Mouse (Mus musculus) right cerebral cortex, postnatal 25 days (tissue): ENCODE data around the gene Snrpa.

Experiments used
- DNase-seq: peaks from one replicate; pipeline ENCODE4 v3.0.0; 2022

Gene Snrpa

GRCm38 (mm10) chr7:27165696-27166095 is 30.4 kb downstream of the Snrpa start:
- DNase-seq = no peak

GRCm38 (mm10) chr7:27165007-27165655 is 30.9 kb downstream of the Snrpa start:
- DNase-seq = no peak

GRCm38 (mm10) chr7:27164112-27164947 is 31.7 kb downstream of the Snrpa start:
- no peak for DNase-seq

GRCm38 (mm10) chr7:27163450-27163805 is 32.6 kb downstream of the Snrpa start:
- no peak for DNase-seq

GRCm38 (mm10) chr7:27162780-27163449 is 33.2 kb downstream of the Snrpa start:
- no peak for DNase-seq

- DNase-seq = no peak
Observed at GRCm38 (mm10) chr7:27161744-27162143, 34.3 kb downstream of the Snrpa start.

GRCm38 (mm10) chr7:27160921-27161320 is 35.1 kb downstream of the Snrpa start:
- no peak for DNase-seq

GRCm38 (mm10) chr7:27159882-27160281 is 36.2 kb downstream of the Snrpa start:
- DNase-seq = peak; percentile 74

- DNase-seq = no peak
Observed at GRCm38 (mm10) chr7:27159256-27159655, 36.8 kb downstream of the Snrpa start.

- DNase-seq = no peak
Observed at GRCm38 (mm10) chr7:27158171-27158570, 37.9 kb downstream of the Snrpa start.

- peak; percentile 64 for DNase-seq
Observed at GRCm38 (mm10) chr7:27156005-27156404, 40.1 kb downstream of the Snrpa start.

GRCm38 (mm10) chr7:27153205-27153764 is 42.8 kb downstream of the Snrpa start, which contains the start of gene Cyp2t4:
Cyp2t4 (plus strand) TSS chr7:27153714.
- DNase-seq = no peak
